Mouse (Mus musculus): ENCODE measurements at regions not wholly inside any gene's neighbourhood (a gene's known extent, or its start where the extent isn't known, plus 50 kb on each side); places are given as distances from the start of the nearest gene placed in this dataset.
"Not testable (repeated sequence)": the region's sequence is repeated elsewhere in the genome, so short reads cannot be mapped to it uniquely, and the experiment has no call there.

- DNase-seq: no peak
Measured at GRCm38 (mm10) chr2:51682177-51682576, 54.9 kb downstream of the Tas2r134 start.

GRCm38 (mm10) chr2:51682745-51683144, 55.4 kb downstream of the Tas2r134 start:
- DNase-seq: no peak

- DNase-seq: no peak
Measured at GRCm38 (mm10) chr2:51705110-51705509, 77.8 kb downstream of the Tas2r134 start.

- no peak for DNase-seq
Measured at GRCm38 (mm10) chr2:51708701-51709100, 81.4 kb downstream of the Tas2r134 start.

GRCm38 (mm10) chr2:51712611-51713010, 85.3 kb downstream of the Tas2r134 start:
- no peak for DNase-seq

GRCm38 (mm10) chr2:51730805-51731204, 103.5 kb downstream of the Tas2r134 start:
- no peak for DNase-seq

GRCm38 (mm10) chr2:51731703-51732102, 104.4 kb downstream of the Tas2r134 start:
- DNase-seq: no peak

GRCm38 (mm10) chr2:51732355-51732754, 105.0 kb downstream of the Tas2r134 start:
- DNase-seq: no peak

GRCm38 (mm10) chr2:51733218-51733617, 105.9 kb downstream of the Tas2r134 start:
- no peak for DNase-seq

- no peak for DNase-seq
Measured at GRCm38 (mm10) chr2:51736452-51736851, 109.1 kb downstream of the Tas2r134 start.

GRCm38 (mm10) chr2:51747675-51748319, 120.5 kb downstream of the Tas2r134 start:
- DNase-seq: no peak

- DNase-seq: no peak
Measured at GRCm38 (mm10) chr2:51749247-51749646, 121.9 kb downstream of the Tas2r134 start.

GRCm38 (mm10) chr2:51752941-51753564, 125.7 kb downstream of the Tas2r134 start:
- no peak for DNase-seq

GRCm38 (mm10) chr2:51753565-51754031, 126.3 kb downstream of the Tas2r134 start:
- DNase-seq: no peak

- DNase-seq: no peak
Measured at GRCm38 (mm10) chr2:51757361-51757760, 130.1 kb downstream of the Tas2r134 start.

- DNase-seq: no peak
Measured at GRCm38 (mm10) chr2:51758093-51758492, 130.8 kb downstream of the Tas2r134 start.

- no peak for DNase-seq
Measured at GRCm38 (mm10) chr2:51762866-51763265, 135.6 kb downstream of the Tas2r134 start.

GRCm38 (mm10) chr2:51767507-51768135, 140.3 kb downstream of the Tas2r134 start:
- no peak for DNase-seq

- no peak for DNase-seq
Measured at GRCm38 (mm10) chr2:51768298-51769271, 141.3 kb downstream of the Tas2r134 start.

GRCm38 (mm10) chr2:51785169-51785568, 149.8 kb downstream of the Rbm43 start:
- DNase-seq: no peak

GRCm38 (mm10) chr2:51788896-51789295, 146.1 kb downstream of the Rbm43 start:
- no peak for DNase-seq

- not testable (repeated sequence) for DNase-seq
Measured at GRCm38 (mm10) chr2:51793291-51793690, 141.7 kb downstream of the Rbm43 start.

GRCm38 (mm10) chr2:51799856-51800255, 135.1 kb downstream of the Rbm43 start:
- DNase-seq: no peak
